Mouse (Mus musculus): ENCODE data around the gene Paqr5. TPM values are rescaled to one million over a fixed set of nuclear protein-coding genes. Genes with fewer than 3 reads are reported as not detected.

Paqr5 gene
- polyA plus RNA-seq, 2 experiments = 0.08 to 0.11 TPM

- Histone ChIP-seq H3K9me3 (ENCODE audit: control insufficient read depth, low read length) (no peaks in the 10 kb centered on the region), H3K27me3 (ENCODE audit: control insufficient read depth, insufficient read depth, low read length) (no peaks in the 10 kb centered on the region), H3K9ac (replicated peaks) (no peak overlapping the region), H3K36me3 (replicated peaks; ENCODE audit: control insufficient read depth, insufficient read depth, low read depth) (no peaks in the 10 kb centered on the region), H3K4me1 (replicated peaks; ENCODE audit: control insufficient read depth in 2 of 2, insufficient read depth in 2 of 2, low read length in 1 of 2) (0 out of 4 replicates have a peak, but pooled peaks cover 0 to 1% of the 10 kb centered on the region in 2 experiments), H3K4me2 (ENCODE audit: low read depth) (no peak overlapping the region), H3K4me3 (ENCODE audit: insufficient read depth in 1 of 2, low read depth in 2 of 2, low read length in 2 of 2) (no peak overlapping the region), H3K27ac (no peak overlapping the region)
- DNase-seq (ENCODE audit: low read depth in 3 of 3, low spot score in 3 of 3) (no peak), ATAC-seq (ENCODE audit: insufficient read depth) (no peak)
- 54% methylated on average over 2 of the region's 2 CpGs for WGBS (ENCODE audit: insufficient replicate concordance)
- TF ChIP-seq CTCF (IDR thresholded peaks at IDR 0.05; ENCODE audit: low read depth) = no peak
- TF ChIP-seq EP300 (IDR thresholded peaks at IDR 0.05; ENCODE audit: low read depth) = no peak
Measured at GRCm38 (mm10) chr9:62056206-62056605, 29.6 kb upstream of the Paqr5 start.

GRCm38 (mm10) chr9:62050801-62051200 is 24.1 kb upstream of the Paqr5 start:
- TF ChIP-seq EP300 (IDR thresholded peaks at IDR 0.05; ENCODE audit: low read depth) = no peak
- peak; percentile 61 for TF ChIP-seq CTCF (IDR thresholded peaks at IDR 0.05; ENCODE audit: low read depth)
- H3K36me3 ChIP-seq (replicated peaks; ENCODE audit: control insufficient read depth, insufficient read depth, low read depth) = no peaks in the 10 kb centered on the region
- ATAC-seq (ENCODE audit: insufficient read depth) (no peak), DNase-seq (ENCODE audit: low read depth in 3 of 3, low spot score in 3 of 3) (no peak)
- no peak overlapping the region for H3K4me3 ChIP-seq (ENCODE audit: insufficient read depth in 1 of 2, low read depth in 2 of 2, low read length in 2 of 2)
- no peaks in the 10 kb centered on the region for H3K27me3 ChIP-seq (ENCODE audit: control insufficient read depth, insufficient read depth, low read length)
- no peaks in the 10 kb centered on the region for H3K4me1 ChIP-seq (replicated peaks; ENCODE audit: control insufficient read depth in 2 of 2, insufficient read depth in 2 of 2, low read length in 1 of 2)
- H3K9ac ChIP-seq (replicated peaks) = no peak overlapping the region
- no peak overlapping the region for H3K4me2 ChIP-seq (ENCODE audit: low read depth)
- H3K9me3 ChIP-seq (ENCODE audit: control insufficient read depth, low read length) = no peaks in the 10 kb centered on the region
- no peak overlapping the region for H3K27ac ChIP-seq
- 54% methylated on average over 4 of the region's 4 CpGs for WGBS (ENCODE audit: insufficient replicate concordance)

- Histone ChIP-seq H3K27ac (no peak overlapping the region), H3K9me3 (ENCODE audit: control insufficient read depth, low read length) (no peaks in the 10 kb centered on the region), H3K9ac (replicated peaks) (no peak overlapping the region), H3K4me2 (ENCODE audit: low read depth) (no peak overlapping the region), H3K27me3 (ENCODE audit: control insufficient read depth, insufficient read depth, low read length) (no peaks in the 10 kb centered on the region), H3K4me3 (ENCODE audit: insufficient read depth in 1 of 2, low read depth in 2 of 2, low read length in 2 of 2) (no peak overlapping the region), H3K4me1 (replicated peaks; ENCODE audit: control insufficient read depth in 2 of 2, insufficient read depth in 2 of 2, low read length in 1 of 2) (no peaks in the 10 kb centered on the region), H3K36me3 (replicated peaks; ENCODE audit: control insufficient read depth, insufficient read depth, low read depth) (no peaks in the 10 kb centered on the region)
- TF ChIP-seq EP300 (IDR thresholded peaks at IDR 0.05; ENCODE audit: low read depth) = no peak
- TF ChIP-seq CTCF (IDR thresholded peaks at IDR 0.05; ENCODE audit: low read depth) = no peak
- 62% methylated on average over 8 of the region's 8 CpGs for WGBS (ENCODE audit: insufficient replicate concordance)
- DNase-seq (ENCODE audit: low read depth in 3 of 3, low spot score in 3 of 3) (no peak), ATAC-seq (ENCODE audit: insufficient read depth) (no peak)
Measured at GRCm38 (mm10) chr9:62049166-62049565, 22.5 kb upstream of the Paqr5 start.

DNA sequence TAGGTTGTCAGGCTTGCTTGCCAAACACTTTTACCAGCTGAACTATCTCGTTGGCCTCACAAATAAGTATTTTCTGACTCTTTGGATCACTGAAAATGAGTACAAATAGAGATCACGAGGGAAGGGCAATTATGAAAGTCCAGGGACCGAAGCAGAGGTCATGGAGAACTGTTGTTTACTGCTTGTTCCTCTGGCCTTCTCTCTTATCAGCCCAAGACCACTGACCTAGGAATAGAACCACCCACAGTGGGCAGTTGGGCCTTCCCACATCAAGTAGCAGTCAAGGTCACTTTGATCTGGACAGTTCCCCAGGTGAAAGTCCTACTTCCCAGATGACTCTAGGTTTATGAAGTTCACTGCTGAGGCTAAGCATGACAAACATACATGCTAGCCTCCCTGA is 15.5 kb upstream of the Paqr5 start:
- WGBS (ENCODE audit: insufficient replicate concordance) = 44% methylated on average over 3 of the region's 3 CpGs
- no peak overlapping the region for H3K27ac ChIP-seq
- no peak overlapping the region for H3K9ac ChIP-seq (replicated peaks)
- no peak overlapping the region for H3K4me2 ChIP-seq (ENCODE audit: low read depth)
- DNase-seq (ENCODE audit: low read depth in 3 of 3, low spot score in 3 of 3) (no peak), ATAC-seq (ENCODE audit: insufficient read depth) (no peak)
- TF ChIP-seq CTCF (IDR thresholded peaks at IDR 0.05; ENCODE audit: low read depth) = no peak
- TF ChIP-seq EP300 (IDR thresholded peaks at IDR 0.05; ENCODE audit: low read depth) = no peak
- H3K36me3 ChIP-seq (replicated peaks; ENCODE audit: control insufficient read depth, insufficient read depth, low read depth) = no peaks in the 10 kb centered on the region
- no peak overlapping the region for H3K4me3 ChIP-seq (ENCODE audit: insufficient read depth in 1 of 2, low read depth in 2 of 2, low read length in 2 of 2)
- H3K9me3 ChIP-seq (ENCODE audit: control insufficient read depth, low read length) = no peaks in the 10 kb centered on the region
- no peaks in the 10 kb centered on the region for H3K27me3 ChIP-seq (ENCODE audit: control insufficient read depth, insufficient read depth, low read length)
- no peaks in the 10 kb centered on the region for H3K4me1 ChIP-seq (replicated peaks; ENCODE audit: control insufficient read depth in 2 of 2, insufficient read depth in 2 of 2, low read length in 1 of 2)

- TF ChIP-seq CTCF (IDR thresholded peaks at IDR 0.05; ENCODE audit: low read depth) (peak; percentile 95), EP300 (IDR thresholded peaks at IDR 0.05; ENCODE audit: low read depth) (no peak)
- H3K4me2 ChIP-seq (ENCODE audit: low read depth) = no peak overlapping the region
- no peak overlapping the region for H3K9ac ChIP-seq (replicated peaks)
- ATAC-seq (ENCODE audit: insufficient read depth) (no peak), DNase-seq (ENCODE audit: low read depth in 3 of 3, low spot score in 3 of 3) (peak; percentile 38 to 47 (median 40))
- H3K9me3 ChIP-seq (ENCODE audit: control insufficient read depth, low read length) = no peaks in the 10 kb centered on the region
- no peak overlapping the region for H3K27ac ChIP-seq
- 6% methylated on average over 20 of the region's 20 CpGs for WGBS (ENCODE audit: insufficient replicate concordance)
- H3K36me3 ChIP-seq (replicated peaks; ENCODE audit: control insufficient read depth, insufficient read depth, low read depth) = no peaks in the 10 kb centered on the region
- H3K27me3 ChIP-seq (ENCODE audit: control insufficient read depth, insufficient read depth, low read length) = no peaks in the 10 kb centered on the region
- no peak overlapping the region for H3K4me3 ChIP-seq (ENCODE audit: insufficient read depth in 1 of 2, low read depth in 2 of 2, low read length in 2 of 2)
- no peaks in the 10 kb centered on the region for H3K4me1 ChIP-seq (replicated peaks; ENCODE audit: control insufficient read depth in 2 of 2, insufficient read depth in 2 of 2, low read length in 1 of 2)
Measured at GRCm38 (mm10) chr9:62040008-62040608, 13.5 kb upstream of the Paqr5 start.

Measured in liver, embryonic 14.5 days (tissue).